Mouse (Mus musculus) small intestine, adult 2 months (tissue): ENCODE data around the gene Ccdc8.

Experiments used
- CTCF ChIP-seq: fragments of 200-500 bp; IDR thresholded peaks from 2 replicates; pipeline ENCODE4 v1.5.1; 2012; ENCODE audit warnings: low read depth, mild to moderate bottlenecking, control low read depth, inconsistent platforms, low read length, moderate library complexity, mixed read lengths; ENCODE audit not compliant: insufficient replicate concordance, insufficient read length; ENCODE audit errors: extremely low read depth
- POLR2A ChIP-seq: fragments of 200-500 bp; IDR thresholded peaks from 2 replicates; pipeline ENCODE4 v1.6.1; 2012; ENCODE audit warnings: low read depth, mild to moderate bottlenecking, control low read depth, inconsistent platforms, low read length, moderate library complexity

DNA sequence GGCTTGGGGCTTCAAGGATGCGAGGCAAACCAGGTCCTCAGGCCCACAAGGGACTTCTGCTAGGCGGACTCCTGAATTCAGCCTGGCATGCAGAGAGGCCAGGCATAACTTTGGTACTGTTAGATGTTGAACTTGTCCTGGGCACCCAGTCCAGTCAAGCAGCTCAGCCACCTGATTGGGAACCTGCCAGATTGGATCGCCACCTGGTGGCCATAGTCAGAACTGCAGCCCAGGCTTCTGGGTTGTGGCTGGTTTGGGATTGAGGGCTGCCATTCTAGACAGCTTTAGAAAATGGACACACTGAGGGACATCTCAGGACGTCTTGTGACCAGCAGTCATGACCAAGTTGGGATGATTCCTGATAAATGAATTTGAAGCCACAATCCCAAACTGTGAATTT lies 7.1 kb downstream of the Ccdc8 start:
- TF ChIP-seq CTCF (peak; percentile 96; the same call in 1 of the 2 replicates), POLR2A (no peak)
